Mouse (Mus musculus): ENCODE measurements at regions not wholly inside any gene's neighbourhood (a gene's known extent, or its start where the extent isn't known, plus 50 kb on each side); places are given as distances from the start of the nearest gene placed in this dataset.

DNA sequence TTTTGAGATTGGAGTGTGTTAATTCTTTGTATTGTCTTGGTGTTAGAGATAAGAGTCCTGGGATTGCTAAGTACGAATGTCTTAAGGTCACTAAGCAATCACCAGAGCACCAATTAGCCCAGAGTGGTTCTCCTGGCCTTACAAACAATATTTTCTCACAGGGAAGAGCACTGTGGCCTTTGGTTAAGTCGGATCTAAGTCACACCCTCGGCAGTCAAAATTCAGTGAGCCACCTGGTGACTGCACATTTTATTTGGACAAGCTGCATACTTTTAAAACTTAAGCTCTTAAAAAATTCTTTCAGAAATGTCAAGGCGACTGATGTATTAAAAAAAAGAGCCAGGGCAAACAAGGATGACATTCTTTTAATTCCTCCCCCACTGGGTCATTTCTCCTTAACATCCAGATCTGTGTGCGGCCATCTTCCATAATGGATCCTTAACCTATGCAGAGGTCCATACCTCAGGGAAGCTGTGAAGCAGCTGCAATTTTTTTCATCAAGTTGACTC, 60.9 kb upstream of the Foxa2 start:
- in situ Hi-C loops (cut with MboI; ENCODE audit: unreplicated experiment in 2 of 2): no loop called here

DNA sequence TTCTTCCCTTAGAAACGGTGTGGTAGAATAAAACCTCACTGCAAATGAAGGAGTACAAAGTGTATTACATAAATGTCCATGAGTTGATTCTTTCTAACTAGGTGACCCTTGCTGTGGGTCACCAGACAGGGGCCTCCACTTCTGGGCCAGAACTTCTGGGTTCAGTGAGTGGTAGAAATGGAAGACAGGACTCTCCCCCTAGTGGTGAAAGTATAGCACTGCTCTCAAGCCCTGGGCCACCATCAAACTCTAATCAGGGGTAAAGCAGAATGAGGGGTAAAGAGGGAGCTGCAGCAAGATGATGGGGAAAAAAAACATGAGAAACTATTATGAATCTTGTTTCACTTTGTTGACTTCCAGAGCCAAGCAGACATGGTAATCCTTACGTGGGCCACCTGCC, 63.4 kb upstream of the Foxa2 start:
- in situ Hi-C loops (cut with MboI; ENCODE audit: unreplicated experiment in 2 of 2): no loop called here

DNA sequence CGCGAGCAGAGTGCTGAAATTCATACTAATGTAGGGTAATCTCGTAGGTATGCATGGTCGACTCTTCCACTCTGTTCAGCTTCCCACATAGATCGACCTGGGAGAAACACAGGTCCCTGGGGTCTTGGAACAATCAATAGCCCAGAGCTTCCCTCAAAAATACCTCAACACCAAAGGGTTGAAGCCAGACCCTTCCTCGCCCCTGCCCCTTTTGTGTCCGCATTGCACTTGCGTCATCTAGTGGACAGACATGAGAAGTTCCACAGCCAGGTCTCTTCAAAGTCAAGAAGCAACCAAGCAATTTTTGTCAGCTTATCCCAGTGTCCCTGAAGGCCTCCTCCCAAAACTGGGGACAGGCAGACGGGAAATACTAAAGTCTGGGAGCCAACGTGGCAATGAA, 65.1 kb upstream of the Foxa2 start:
- in situ Hi-C loops (cut with MboI; ENCODE audit: unreplicated experiment in 2 of 2): no loop called here

DNA sequence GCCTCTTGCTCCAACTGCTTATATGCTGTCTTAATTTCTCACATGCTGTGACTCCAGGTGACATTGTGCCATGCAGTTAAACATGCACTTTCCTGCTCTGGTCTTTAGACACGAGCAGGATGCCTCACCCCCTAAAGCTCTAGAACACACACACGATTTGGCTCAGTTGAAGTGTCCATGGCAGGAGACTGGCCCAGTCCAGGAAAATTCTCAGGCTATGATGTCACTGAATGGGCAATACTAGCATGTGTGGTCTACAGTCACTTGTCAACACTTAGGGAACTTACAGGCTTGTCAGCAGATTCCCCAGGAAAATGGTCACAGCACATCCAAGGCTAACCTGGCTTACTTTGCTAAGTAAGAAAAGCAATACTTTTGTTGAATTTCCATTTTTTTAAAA, 66.4 kb upstream of the Foxa2 start:
- in situ Hi-C loops (cut with MboI; ENCODE audit: unreplicated experiment in 2 of 2): no loop called here

DNA sequence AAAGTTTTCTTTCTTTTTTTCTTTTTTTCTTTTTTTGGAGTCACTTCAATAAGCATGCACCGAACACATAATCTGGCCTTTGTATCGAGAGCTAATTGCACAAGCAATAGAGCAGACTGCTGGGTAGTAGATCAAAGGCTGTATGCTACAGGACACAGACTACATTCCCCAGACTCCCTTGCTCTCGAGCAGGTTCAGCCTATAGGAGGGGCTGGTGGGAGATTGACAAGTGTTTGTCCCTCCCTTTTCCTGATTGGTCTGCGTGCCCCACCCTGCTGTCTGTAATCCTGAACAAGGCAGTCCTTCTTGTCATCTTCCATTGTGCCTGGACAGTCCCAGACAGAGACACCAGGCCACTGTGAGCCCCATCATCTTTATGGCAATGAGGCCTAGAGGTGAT, 67.8 kb upstream of the Foxa2 start:
- in situ Hi-C loops (cut with MboI; ENCODE audit: unreplicated experiment in 2 of 2): no loop called here

DNA sequence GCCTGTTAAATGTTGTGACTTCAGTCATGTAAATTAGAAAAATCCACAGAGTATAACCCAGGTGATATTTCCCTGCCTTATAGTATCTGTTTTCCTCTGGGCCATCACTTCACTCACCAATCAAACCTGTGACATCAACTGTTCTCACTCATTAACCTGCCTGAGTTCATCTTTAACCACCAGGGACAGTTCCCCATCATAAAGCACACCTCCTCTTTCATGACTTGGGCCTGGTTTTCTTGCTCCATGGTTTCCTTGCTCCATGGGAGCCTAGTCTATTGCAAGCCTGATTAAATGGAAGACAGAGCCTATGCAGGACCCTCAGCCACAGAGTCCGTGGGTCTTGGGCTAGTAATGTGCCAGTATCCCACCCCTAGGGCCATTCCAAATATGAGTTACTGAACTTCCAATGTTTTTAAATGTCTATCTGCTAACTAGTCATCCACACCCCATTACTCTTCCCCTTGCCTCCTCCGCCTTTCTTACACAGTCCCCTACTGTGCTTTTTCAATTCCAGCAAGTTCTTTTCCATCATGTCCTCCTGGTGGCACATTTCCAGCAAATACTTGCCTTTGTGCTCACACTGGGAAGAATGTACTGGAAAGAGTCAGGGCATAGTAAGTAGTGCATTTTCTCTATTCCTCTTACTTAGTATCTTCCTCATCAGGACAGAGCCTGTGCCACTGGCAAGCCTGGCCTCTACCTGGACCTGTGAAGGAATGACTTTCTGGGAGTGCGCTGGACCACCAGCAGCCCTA, 69.4 kb upstream of the Foxa2 start:
- in situ Hi-C loops (cut with MboI; ENCODE audit: unreplicated experiment in 2 of 2): no loop called here

DNA sequence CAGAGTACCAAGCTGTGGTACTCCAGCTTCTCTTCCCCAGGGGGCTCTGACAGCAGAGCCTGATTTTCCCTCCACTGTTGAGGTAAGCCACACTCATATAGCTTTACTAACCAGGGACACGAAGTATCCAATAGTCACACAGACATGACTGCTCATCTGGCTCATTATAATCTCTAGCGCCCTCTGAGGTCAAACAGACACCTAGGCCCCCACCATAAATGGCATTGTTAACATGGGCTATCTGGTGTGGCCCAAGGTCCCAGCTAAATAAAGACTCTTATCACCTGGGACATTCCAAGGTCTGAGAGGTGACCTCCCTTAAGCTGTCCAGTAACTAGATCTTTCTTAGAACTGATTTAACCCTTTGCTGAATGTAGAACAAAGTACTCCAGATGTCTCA, 70.7 kb upstream of the Foxa2 start:
- in situ Hi-C loops (cut with MboI; ENCODE audit: unreplicated experiment in 2 of 2): no loop called here

DNA sequence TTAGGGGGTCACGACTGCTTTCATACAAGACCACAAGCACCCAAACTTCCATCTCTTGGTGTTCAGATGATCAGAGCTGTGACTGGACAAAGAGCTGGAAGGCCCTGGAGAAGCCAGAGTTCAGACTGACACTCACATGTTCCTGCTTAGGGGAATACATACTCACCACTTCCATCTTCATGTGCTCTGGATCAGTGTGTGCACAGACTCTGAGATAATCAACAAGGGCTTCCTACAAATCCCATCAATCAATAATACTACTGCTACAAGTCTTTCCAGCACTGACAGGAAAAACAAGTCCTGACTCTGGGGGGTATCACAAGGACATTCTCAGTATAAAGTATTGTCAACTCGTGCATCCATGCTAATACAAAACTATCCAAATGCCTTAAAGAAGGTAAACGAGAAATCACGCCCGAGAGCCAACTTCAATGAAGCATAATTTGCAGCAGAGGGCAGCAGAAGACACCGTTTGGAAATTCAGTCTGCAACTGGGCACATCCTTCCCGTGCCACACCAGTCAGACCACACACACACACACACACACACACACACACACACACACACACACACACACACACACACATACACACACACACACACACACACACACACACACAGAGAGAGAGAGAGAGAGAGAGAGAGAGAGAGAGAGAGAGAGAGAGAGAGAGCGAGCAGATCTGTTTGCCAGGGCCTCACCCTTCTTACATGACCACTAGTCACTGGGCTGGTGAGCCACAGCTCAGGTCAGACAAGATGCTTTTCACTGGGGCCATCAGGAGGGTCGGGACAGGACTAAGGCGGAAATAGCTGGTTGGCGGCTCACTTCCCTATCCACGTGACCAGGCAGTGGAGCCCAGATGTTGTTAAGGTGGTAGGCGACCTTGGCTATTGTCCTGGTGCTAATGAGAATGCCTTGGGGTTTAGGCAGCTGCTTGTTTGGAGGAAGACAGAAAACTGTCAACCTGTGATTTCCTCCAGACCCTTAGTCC, 75.4 kb upstream of the Foxa2 start:
- in situ Hi-C loops (cut with MboI; ENCODE audit: unreplicated experiment in 2 of 2): loop anchor here (5.0 to 10.0 kb wide), 6 partner anchors 453 to 783 kb away; no protein-coding TSS in a partner anchor

DNA sequence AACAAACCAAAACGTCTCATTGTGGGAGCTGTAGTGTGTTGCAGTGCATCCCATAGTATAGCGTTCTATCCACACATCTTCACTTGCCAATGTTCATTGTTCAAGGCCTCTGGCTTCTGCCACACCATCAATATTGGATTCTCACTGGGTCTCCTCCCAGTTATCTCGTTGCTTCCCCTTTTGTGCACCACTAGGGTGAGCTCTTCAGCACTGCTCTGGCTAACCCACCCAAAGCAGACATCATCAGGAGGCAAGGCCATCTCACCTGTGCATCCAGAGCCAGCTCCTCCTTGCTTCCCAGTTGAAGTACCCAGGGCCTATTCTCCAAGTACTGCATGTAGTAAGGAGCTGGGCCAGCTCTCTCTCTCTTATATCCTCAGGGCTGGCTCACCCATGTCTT, 77.0 kb upstream of the Foxa2 start:
- in situ Hi-C loops (cut with MboI; ENCODE audit: unreplicated experiment in 2 of 2): loop anchor here (5.0 to 10.0 kb wide), 6 partner anchors 451 to 781 kb away; no protein-coding TSS in a partner anchor

DNA sequence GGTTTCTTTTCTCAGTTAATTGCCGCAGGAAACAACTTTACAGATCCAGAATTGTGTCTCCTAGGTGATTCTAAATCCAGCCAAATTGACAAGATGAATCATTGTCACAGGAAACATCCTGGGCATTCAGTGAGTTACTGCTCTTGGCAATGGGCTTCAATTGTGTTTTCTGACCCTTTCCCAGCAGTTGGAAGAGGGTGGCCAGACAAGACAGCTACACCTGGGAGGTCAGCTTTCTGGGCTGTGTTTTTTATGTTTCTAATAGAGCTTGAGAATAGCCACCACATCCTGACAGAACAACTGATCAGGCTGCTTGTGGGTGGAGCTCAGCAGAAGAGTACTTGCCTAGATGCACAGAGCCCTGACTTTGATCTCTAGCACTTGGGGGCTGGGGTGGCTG, 87.0 kb upstream of the Foxa2 start:
- in situ Hi-C loops (cut with MboI; ENCODE audit: unreplicated experiment in 2 of 2): loop anchor here in 1 of 2 experiments (25.0 kb wide), 1 partner anchor 228 kb away; no protein-coding TSS in a partner anchor

DNA sequence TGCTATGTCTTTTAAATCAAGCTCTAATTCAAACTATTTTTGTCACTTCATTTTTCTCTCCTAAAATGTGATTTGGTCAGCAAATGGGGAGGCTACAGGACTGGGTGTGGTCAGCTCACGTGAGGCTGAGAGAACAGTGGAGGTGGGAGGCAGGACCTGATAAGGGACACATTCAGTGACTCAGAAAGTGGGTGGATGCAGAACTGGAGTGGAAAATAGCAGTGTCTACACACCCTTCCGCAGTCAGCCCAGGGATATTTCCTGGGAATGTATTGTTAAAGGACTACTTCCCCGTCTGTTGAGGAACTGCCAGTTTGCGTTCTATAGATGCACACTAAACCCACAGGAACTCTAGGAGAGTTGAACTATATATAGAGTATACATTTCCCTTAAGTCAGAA, 95.2 kb upstream of the Foxa2 start:
- in situ Hi-C loops (cut with MboI; ENCODE audit: unreplicated experiment in 2 of 2): loop anchor here in 1 of 2 experiments (25.0 kb wide), 1 partner anchor 220 kb away; no protein-coding TSS in a partner anchor

DNA sequence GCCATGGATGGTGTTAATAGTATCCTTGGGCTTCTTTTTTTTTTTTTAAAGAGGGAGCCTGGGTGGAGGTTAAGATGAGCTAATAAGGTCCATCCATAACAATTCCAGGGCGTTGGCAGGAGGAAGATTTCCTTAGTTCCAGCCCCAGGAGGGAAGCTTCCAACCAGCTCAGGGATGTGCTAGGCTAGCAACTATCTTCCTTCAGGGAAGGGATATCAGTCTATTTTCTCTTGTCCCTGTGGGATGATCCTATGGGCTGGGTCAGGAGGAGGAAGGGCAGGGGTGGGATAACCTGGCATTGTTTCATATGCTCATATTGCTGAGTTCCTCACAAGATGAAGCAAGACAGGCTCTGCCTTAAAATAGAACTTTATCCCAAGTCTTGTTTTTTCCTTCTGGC, 98.0 kb upstream of the Foxa2 start:
- in situ Hi-C loops (cut with MboI; ENCODE audit: unreplicated experiment in 2 of 2): loop anchor here in 1 of 2 experiments (25.0 kb wide), 1 partner anchor 217 kb away; no protein-coding TSS in a partner anchor

DNA sequence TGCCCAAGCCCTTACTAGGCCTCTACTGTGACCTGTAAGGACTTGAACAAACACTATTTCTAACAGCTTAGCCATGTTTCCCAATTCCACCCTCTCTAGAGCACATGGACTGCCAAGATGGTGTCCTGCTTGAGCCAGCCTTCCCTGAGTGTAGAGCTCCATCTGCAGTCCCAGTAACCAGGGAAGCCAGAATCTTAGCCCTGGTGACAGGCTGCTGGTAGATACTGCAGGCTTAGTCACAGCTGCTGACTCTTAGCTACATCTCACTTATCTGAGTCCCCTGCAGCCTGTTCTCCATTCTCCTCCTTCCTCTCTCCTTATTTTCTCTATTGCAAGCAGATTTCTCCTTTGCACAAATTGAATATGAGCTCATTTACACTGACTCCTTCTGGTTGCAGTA, 101.5 kb upstream of the Foxa2 start:
- in situ Hi-C loops (cut with MboI; ENCODE audit: unreplicated experiment in 2 of 2): loop anchor here in 1 of 2 experiments (25.0 kb wide), 1 partner anchor 214 kb away; no protein-coding TSS in a partner anchor

DNA sequence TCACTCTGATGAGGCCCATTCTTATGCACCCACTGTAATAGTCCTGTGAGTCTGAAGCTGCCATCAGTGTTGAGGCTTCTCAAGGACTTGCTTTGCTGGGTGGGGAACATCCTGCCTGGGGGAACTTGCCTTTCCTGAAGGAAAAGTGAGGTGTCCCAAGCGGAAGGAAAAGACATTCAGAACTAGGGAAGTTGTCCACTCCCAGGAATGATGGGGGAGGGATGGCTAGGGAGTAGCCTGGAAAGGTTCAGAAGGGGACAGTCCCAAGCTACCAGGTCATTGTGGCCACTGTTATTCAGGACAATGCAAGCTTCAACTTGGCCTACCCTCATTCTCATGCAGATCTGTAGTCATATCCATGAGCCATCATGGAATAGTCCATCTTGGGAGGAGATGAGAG, 102.7 kb upstream of the Foxa2 start:
- in situ Hi-C loops (cut with MboI; ENCODE audit: unreplicated experiment in 2 of 2): loop anchor here in 1 of 2 experiments (25.0 kb wide), 1 partner anchor 213 kb away; no protein-coding TSS in a partner anchor

DNA sequence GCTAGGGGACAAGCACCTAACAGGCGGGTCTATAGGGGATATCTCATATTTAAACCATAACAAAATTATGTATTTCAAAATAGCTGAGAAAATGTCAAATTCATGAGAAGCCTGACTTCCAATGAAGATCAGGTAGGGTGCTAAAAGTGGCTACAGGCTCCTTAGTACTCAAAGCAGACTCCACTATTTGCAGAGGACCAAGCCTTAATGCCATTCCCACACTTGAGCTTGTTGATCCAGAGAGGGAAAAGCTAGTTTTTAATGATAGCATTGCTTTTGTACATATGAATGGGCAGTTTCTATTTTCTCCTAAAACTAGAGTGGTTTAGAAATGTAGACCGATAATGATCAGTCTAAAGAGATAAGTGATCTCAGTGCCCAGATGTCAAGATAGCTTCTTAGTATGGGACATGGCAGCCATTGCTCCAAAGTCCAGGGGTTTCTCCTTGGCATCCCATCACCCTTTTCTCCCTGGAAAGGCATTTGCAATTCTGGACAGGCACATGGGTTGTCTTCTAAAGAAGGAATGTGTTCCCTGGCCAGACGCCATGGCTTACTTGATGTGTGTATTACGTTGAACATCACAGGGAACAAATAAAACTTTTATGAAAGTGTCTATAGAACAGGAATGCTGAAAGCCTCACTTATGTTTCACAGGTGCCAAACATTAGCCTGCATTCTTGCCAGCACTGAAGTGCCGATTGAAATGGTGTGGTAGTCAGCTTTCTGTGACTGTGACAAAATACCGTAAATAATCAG, 106.9 kb upstream of the Foxa2 start:
- in situ Hi-C loops (cut with MboI; ENCODE audit: unreplicated experiment in 2 of 2): no loop called here

DNA sequence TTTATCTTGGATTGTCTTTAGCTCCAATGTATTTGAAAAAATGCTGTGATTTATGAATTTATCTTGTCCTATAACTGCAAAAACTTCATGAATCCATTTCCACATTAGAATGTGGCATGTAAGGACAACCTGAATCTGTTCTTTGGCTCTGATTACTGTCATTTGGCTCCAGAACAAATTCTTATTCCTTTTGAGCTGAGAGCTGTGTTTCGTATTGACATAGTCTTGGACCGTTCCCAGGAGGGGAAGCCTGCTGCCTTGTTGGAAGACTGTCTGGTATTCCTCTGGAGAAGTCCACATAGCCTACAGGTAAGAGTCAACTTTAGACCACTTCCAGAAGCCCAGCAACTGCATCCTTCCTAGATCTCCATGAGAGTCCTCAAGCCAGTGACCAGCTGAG, 109.4 kb upstream of the Foxa2 start:
- in situ Hi-C loops (cut with MboI; ENCODE audit: unreplicated experiment in 2 of 2): no loop called here

DNA sequence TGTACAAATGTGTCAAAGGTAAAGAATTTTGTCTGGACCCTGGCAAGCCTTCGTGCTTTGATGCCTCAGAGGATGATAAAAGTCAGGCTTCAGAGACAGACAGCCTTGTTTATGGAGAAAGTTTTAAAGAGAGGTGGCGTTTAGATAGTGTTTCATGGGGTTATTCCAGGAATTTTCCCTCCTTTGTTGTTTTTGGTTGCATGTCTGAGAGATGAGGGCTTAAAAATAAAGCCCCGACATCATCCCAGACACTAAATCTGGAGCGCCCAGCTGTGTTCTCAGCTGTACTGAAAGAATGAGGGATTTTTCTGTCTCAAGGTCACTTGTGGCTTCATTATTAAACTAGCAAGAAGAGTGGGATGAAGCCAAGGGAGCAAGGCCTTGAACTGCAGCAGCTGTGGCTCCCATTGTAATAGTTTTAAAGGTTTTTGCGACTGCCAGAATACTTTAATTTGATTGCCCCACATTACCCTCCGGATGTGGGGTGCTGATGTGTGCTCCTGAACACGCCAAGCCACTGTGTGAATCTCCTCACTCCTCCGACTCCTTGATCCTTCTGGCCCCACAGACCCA, 112.3 kb upstream of the Foxa2 start:
- in situ Hi-C loops (cut with MboI; ENCODE audit: unreplicated experiment in 2 of 2): no loop called here

DNA sequence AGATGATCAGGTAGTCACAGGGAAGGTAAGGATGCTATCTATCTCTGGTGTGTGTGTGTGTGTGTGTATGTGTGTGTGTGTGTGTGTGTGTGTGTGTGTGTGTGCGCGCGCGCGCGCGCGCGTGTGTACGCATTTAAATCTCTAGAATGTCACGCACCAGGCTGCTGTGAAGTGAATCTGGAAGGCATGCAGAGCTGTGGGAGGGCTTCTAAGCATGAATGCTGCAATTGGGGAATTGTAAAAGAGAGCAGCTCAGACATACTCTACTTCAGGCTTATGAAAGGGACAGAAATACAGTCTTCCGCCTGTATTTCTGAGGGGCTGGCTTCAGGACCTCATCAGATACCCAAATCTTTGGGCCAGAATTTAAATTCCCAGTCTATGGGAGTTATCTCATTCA, 114.2 kb upstream of the Foxa2 start:
- in situ Hi-C loops (cut with MboI; ENCODE audit: unreplicated experiment in 2 of 2): no loop called here

DNA sequence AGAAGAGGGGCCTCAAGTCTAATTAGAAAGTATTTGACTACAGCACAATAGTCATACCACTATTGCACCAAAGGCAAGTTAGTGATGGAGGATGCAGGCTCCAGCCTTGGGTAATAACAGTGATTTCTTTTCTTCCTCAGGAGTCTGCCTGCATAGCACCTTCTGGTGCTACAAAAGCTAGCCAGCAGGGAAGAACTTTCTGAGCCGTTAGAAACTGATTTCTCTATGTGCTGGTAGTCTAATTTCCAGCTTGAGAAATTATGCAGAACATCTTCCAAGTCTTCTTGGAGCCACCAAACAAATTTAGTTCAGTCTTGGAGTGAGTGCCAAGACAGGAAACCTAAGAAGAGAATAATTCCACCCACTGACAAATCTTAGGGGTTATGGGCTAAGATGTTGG, 115.2 kb upstream of the Foxa2 start:
- in situ Hi-C loops (cut with MboI; ENCODE audit: unreplicated experiment in 2 of 2): no loop called here

DNA sequence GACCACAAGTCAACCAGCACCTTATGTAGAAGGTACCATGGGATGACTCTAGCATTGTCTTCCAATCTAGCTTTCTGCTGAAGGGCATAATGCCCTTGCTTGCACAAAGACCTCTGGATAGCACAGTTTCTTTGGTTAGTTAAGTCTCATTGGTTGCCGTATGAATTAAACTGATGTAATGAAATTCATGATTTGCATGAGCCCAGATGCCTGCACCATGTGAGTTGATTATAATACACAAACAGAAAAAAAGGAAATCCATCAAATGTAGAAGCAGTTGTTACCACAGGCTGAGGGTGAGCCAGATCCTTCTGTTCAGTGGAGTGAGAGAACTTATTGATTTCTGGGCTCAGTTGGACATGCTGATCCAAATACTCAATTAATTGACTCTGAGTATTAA, 115.8 kb upstream of the Foxa2 start:
- in situ Hi-C loops (cut with MboI; ENCODE audit: unreplicated experiment in 2 of 2): no loop called here

All from v-Abl transformed pro-B cells (cell line).